Mouse (Mus musculus): ENCODE results near the gene Zfp414.

Gene Zfp414

DNA sequence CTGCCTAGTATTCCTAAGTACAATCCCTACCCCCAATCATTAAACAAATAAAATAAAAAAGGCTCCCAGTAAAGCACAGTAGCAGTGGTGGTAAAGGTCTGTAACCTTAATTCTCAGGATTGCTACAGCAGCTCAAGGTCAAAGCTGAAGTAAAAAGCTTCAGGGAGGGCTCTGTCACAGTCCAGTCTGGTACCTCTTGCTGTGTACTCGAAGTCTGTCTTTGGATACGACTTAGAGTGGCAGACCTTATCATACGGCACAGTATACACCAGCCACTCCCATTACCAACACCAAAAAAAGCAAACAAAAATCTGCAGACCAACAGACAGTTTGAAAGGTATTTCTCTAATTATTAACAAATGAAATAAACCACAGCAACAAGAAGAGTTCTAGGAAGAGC, 37.9 kb downstream of the Zfp414 start:
- no peak for DNase-seq

DNA sequence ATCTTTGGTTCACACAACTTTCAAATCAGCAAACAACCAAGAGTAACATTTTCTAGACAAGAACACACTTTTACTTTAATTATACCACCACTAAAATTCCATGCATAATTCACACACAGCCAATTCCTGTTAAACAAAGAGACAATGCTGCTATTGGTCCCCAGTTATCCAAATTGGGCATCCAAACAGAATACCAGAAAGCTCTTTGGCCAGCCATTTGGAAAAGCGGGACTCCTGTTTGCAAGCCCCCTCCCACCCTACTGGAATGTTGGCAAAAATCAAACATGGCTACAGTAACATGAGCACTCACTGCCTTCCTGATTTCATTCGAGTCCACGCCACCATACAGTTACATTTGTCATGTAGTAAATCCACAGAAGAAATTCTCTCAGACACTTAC, 40.8 kb downstream of the Zfp414 start:
- DNase-seq: no peak

DNA sequence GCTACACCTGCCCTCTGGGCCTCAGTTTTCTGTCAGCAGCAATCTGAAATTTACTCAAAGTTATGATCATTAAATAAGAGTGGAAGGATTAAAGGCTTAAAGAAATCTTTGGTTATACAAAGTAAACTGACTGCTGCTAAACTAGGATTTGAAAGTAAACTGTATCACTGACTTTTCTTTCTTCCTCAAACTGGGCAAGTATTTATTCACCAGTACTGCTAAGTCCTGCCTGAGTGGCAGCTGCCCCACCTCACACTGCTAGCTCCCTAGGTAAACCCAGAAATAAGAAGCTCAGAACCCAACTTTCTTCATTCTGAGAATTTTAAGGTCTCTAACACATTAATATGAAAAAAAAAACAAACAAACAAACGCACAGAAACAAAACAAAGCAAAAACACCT, 44.9 kb downstream of the Zfp414 start:
- DNase-seq: no peak

DNA sequence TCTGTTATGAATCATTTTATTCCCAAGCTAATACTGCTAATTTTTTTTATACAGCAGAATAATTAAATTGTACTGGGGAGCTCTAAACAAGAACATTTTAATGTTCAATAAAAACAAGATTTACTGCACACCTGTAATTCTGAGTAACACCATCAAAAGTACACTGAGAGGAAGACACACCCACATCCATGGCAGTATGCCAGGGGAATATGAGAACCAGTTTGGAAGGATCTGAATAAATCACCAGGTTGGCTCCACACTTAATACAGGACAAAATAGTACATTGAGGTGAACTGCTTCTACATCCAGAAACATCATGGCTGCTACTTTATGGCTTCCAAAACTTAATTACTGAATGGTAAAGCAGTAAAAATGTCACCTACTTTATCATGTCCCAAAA, 46.6 kb downstream of the Zfp414 start:
- DNase-seq: no peak

DNA sequence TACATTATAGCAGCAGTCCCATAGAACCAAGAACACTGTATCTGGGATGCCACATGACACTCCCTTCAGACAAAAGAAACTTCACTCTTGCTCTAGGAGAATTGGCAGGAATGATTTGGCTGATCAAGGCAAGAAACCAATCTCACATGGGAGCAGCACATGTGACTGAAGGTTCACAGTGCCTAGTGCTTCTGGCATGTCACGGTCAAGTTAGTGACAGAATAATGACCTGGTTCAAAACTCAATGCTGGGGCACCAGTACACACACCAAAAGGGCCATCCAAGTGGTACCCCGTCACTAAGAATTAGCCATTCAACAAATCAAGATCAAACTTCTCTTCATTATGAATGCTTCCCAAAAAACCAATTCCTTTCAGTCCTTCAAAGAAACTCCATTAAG, 47.2 kb downstream of the Zfp414 start:
- DNase-seq: no peak

DNA sequence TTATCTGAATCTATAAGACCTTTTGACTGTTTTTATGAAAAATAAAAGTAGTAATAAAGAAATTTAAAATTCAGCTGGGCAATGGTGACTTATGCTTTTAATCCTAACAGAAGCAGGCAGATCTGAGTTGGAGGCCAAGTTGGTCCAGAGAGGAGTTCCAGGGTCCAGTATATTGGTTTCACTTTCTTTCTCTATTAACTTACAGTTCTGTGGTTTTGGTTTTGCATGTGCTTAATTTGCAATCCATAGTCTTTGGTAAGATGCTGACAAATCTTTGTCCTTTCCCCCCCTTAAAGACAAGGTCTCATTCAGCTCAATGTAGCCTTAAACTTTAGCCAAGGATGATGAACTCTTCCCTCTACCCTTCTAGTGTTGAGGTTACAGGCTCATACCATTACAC, 49.9 kb downstream of the Zfp414 start:
- DNase-seq: no peak
